Mouse (Mus musculus) Patski (cell line): ENCODE data around the gene Ext2. TPM values are rescaled to one million over a fixed set of nuclear protein-coding genes. Genes with fewer than 3 reads are reported as not detected.
A peak's percentile ranks its signal among the peaks of the same experiment; 100 is the strongest.

Experiments used
- ATAC-seq: fragments of 100-300 bp; one replicate; pipeline ENCODE4 v1.8.0; 2021
- CTCF ChIA-PET: fragments of 350-600 bp; sonication (Branson Sonifier 250); formaldehyde crosslinking; loops from one replicate; lab custom pipeline; 2022; ENCODE audit warnings: inconsistent platforms; lab: Charles Lee
- POLR2A ChIA-PET: fragments of 350-600 bp; sonication (Branson Sonifier 250); formaldehyde crosslinking; loops from one replicate; lab custom pipeline; 2022; ENCODE audit warnings: antibody characterized with exemption, inconsistent platforms; lab: Charles Lee
- DNase-seq: peaks from one replicate; pipeline ENCODE4 v3.0.0-alpha.2; 2011; ENCODE audit warnings: low read depth, low spot score
- H3K27me3 ChIP-seq: fragments of 371-371 bp; one replicate; pipeline ENCODE4 v1.5.1; 2021
- CTCF ChIP-seq: fragments of 100-300 bp; IDR thresholded peaks from one replicate; pipeline ENCODE4 v1.5.1; 2021
- in situ Hi-C: fragments of 300-500 bp; cut with MboI; formaldehyde crosslinking; loops from 3 replicates; pipeline ENCODE4 v1.11.1; 2018; ENCODE audit warnings: low pct_unique_long_range_greater_than_20kb, mixed read lengths
- polyA plus RNA-seq: library from polyadenylated mRNA; unstranded; gene quantifications from one replicate; pipeline ENCODE4 v1.2.3, GENCODE M21; 2021

Gene Ext2
- polyA plus RNA-seq, result 196 TPM

DNA sequence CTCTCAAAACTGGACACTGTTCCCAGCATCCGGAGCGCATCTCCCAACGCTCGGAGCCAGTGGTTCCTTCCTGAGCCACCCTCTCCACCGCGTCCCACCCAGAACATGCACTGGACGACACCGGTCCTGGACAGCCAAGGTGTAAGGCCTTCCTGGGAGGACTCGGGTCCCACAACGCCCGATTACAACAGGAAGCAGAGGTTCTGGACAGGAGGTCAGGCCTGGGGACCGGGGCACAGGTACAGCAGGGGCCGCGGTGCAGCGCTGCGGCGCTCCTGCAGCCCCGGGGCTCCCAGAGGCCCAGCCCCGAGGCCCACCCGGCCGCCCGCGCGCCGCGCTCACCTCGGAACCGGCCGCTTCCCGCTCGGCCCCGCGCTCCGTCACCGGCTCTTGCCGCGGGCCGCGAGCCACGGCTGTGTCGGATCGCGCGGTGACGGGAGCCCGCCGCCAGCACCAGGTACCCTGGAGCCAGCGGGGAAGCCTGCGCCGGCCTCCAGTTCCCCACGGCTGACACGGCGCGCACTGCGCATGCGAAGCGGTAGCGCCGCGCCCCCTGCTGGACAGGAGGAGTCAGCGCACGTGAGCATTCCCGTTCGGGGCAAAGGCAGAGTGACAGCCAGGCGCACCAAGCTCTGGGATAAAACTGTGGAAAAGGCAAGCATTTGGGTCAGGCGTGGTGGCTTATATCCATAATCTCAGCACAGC, at the start of gene Ext2:
Gene Ext2, minus strand, starts transcription at position 524 of the 705 bp plus-strand sequence.
- H3K27me3 ChIP-seq, result no peaks in the 10 kb centered on the region
- in situ Hi-C loops, result no loop called here
- peak; percentile 91 for ATAC-seq
- ChIA-PET POLR2A (no interaction called here), CTCF (interaction anchor here (0.9 to 2.5 kb wide), 8 partner anchors 10 to 360 kb away, joined by 3 to 24 read pairs (median 4); partner anchors contain the start of gene Accs)
- TF ChIP-seq CTCF, result peak; percentile 100
- no peak for DNase-seq

DNA sequence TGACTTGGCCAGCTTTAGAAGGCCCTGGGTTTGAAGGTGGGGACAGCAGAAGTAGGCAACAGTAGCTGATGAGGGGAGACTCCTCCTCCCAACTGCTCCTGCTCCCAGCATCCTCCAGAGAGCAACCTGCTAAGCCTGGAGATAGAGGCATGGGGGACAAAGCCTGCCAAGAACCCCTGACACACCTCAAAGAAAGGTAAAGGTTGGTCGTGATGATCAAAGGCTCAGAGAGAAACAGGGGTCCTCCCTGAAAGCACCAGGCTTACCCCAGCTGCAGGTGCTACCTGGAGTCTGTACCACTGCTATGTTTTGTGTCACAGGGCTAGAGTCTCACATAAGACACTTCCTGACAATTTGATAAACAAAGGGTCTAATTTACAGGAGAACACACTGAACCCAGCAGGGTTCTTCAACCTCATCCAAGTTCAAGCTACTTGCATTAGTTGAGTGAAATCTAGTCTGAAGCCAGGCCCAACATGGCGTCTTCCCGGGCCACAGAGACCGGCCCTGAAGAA, 49.1 kb upstream of the Ext2 start:
- ChIA-PET CTCF (interaction anchor here (0.9 to 2.1 kb wide), 4 partner anchors 113 to 132 kb away, joined by 3 to 13 read pairs (median 4); no protein-coding TSS in a partner anchor), POLR2A (no interaction called here)
- TF ChIP-seq CTCF, result no peak
- no peaks in the 10 kb centered on the region for H3K27me3 ChIP-seq
- in situ Hi-C loops, result no loop called here
- DNase-seq, result no peak
- no peak for ATAC-seq

DNA sequence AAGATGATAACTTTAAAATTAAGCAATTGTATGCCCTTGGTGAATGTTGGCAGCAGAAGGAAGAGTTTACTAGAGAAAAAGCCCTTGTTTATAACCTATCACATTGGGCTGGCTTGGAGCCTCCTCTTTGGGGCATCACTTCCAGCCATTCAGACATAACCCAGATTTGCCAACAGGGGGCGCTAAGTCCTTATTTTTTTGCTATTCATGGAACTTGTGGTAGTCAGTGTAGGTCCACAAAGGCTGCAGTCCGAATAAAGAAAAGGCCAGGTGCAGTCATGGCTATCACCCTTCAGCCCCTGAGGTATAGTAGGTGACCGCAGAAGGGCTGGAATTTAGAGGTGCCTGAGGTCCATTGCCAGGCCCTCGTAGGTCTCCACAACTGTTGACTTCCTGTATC, 48.5 kb upstream of the Ext2 start:
- ATAC-seq, result peak; percentile 66
- peak; percentile 75 for TF ChIP-seq CTCF
- ChIA-PET CTCF (interaction anchor here (1.0 to 6.9 kb wide), 4 partner anchors 114 to 132 kb away, joined by 3 to 26 read pairs (median 9); no protein-coding TSS in a partner anchor), POLR2A (no interaction called here)
- no peaks in the 10 kb centered on the region for H3K27me3 ChIP-seq
- in situ Hi-C loops, result no loop called here
- DNase-seq, result no peak

DNA sequence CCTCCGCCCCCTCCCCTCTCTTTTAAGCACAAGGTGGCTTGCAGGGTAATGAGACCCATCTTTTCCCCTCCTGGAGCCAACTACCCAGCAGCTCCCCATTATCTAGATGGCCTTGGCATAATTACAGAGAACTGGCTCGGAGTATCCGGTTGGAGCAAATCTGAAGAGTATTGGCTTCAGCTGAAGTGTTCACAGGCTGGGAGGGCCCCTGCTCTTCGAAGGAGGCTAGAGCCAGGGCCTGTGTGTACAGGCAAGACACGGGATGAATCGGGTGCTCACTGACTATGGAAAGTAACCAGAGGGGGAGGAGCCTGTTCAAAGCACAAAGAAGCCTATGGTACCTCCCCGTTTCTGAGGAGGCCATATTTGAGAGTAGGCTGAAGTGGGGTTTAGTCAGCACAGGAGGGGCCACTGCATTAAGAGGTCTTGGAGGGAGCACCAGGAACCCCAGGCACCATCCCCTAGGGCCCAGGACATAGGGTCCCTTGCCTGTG, 46.8 kb upstream of the Ext2 start, which contains the start of gene Accsl:
Gene Accsl, minus strand, starts transcription at position 51 of the 494 bp plus-strand sequence.
- DNase-seq, result no peak
- H3K27me3 ChIP-seq, result no peaks in the 10 kb centered on the region
- no peak for ATAC-seq
- ChIA-PET CTCF (interaction anchor here (0.7 to 6.9 kb wide), 2 partner anchors 19 to 134 kb away, joined by 3 to 26 read pairs; partner anchors contain the start of gene Accs), POLR2A (interaction anchor here (0.9 kb wide), 1 partner anchor 134 kb away, joined by 3 read pairs; no protein-coding TSS in a partner anchor)
- in situ Hi-C loops, result no loop called here
- TF ChIP-seq CTCF, result no peak

DNA sequence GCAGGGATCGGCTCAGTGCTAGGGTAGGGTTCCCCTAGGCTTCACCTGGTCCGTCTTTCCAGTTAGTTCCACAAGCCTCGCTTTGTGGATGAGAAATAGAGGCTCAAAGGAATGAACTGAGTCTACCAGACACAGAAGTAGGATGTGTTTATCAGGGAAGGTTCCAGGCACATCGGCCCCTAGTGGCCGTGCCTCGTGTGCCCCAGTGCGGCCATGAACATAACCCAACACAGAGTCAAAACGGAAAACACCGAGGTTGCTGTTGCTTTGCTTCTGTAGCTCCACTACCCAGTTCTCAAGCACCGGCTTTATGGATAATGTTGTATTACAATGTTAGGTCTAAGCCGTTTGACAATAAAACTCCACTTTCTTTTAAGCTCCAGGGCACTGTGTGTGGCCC, 46.2 kb upstream of the Ext2 start:
- TF ChIP-seq CTCF, result no peak
- POLR2A ChIA-PET, result interaction anchor here (0.9 kb wide), 1 partner anchor 135 kb away, joined by 3 read pairs; no protein-coding TSS in a partner anchor
- in situ Hi-C loops, result no loop called here
- DNase-seq (no peak), ATAC-seq (no peak)
- no peaks in the 10 kb centered on the region for H3K27me3 ChIP-seq
- CTCF ChIA-PET, result interaction anchor here (0.7 to 6.9 kb wide), 2 partner anchors 19 to 134 kb away, joined by 3 to 26 read pairs; partner anchors contain the start of gene Accs

DNA sequence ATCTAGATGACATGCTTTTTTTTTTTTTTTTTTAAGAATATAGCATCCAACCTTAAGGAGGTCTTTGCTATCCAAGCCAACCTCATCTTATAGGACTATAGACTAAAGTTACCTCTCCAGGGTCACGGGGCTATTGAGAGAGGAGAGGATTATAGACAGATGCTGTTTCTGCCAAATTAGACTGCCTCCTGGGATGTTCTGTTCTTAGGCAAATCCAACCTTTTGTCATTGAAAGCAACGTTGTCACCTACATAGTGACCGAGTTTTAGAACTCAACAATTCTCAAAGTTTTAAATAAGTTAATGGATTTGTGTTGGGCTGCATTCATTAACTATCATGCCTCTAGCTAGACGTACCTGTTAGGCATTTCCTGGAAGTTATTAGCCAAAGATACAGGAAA, 40.9 kb upstream of the Ext2 start:
- in situ Hi-C loops, result no loop called here
- no peak for ATAC-seq
- no peaks in the 10 kb centered on the region for H3K27me3 ChIP-seq
- POLR2A ChIA-PET, result interaction anchor here (0.5 to 0.7 kb wide), 3 partner anchors 40 to 175 kb away, joined by 3 to 4 read pairs (median 3); no protein-coding TSS in a partner anchor
- no peak for TF ChIP-seq CTCF
- CTCF ChIA-PET, result no interaction called here
- no peak for DNase-seq

DNA sequence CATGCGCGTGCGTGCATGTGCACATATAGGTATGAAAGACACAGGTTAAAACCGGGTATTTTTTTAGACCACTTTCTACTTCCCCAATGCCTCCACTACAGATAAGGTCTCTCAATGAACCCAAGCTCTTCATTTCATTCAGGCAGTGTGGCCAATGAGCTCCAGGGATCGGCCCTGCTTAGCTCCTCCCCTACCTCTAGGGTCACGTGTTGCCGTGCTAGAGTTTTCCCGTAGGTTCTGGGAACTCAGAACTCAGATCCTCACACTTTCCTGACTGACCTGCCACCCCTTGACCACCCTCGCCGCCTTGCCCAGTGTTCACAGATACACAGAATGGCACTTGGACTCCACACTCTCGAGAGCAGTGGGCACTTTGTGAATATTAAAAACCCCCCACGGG, 36.5 kb upstream of the Ext2 start:
- ChIA-PET POLR2A (no interaction called here), CTCF (interaction anchor here (1.9 kb wide), 1 partner anchor 144 kb away, joined by 4 read pairs; no protein-coding TSS in a partner anchor)
- DNase-seq (no peak), ATAC-seq (no peak)
- peaks cover 14% of the 10 kb centered on the region for H3K27me3 ChIP-seq
- in situ Hi-C loops, result no loop called here
- TF ChIP-seq CTCF, result no peak

DNA sequence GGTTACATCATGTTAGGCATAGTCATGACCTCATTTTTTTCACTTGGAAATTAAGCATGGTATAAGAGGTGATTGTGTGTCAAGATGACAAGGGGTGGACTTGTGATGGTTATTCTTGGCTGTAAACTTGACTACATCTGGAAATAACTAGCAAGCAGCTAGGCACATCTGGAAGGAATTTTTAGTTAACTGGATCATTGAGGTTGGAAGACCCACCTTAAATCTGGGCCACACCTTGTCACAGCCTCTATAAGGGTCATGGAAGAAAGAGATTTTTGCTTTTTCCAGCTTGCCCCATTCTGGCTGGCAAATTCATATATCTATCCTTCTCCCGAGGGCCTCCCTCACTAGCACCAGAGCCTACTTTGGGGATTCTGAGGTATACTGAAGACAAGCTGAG, 28.9 kb upstream of the Ext2 start:
- CTCF ChIA-PET, result interaction anchor here (0.7 to 3.5 kb wide), 2 partner anchors 19 to 28 kb away, joined by 3 to 12 read pairs; partner anchors contain the start of gene Ext2
- DNase-seq, result no peak

DNA sequence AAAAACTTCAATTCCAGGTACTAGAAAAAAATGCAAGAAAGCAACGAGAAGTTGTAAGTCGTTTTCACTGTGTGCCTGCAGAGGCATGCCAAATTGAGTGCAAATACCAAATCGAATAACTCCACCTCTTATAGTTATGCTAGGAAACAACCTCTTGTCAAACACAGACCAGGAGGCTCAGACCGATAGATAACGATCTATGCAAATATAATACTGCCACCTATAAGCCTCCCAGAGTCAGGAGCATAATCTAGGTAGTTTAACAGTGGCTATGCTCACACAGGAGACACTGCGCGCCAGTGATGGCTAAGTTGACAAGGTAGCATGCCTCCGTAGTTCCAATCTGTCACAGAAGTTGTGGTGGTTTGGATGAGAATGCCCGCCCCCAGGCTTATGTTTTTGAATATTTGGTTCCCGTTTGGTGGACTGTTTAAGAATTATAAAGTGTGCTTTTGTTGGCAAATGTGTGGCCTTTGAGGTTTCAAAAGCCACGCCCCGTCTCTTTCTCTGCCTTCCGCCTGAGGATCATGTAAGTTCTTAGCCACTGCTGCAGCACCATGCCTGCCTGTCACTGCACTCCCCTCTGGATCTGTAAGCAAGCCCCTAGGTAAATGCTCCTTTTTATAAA, 28.1 kb upstream of the Ext2 start:
- in situ Hi-C loops, result no loop called here
- CTCF ChIA-PET, result interaction anchor here (0.7 to 3.5 kb wide), 6 partner anchors 19 to 152 kb away, joined by 3 to 12 read pairs (median 3); partner anchors contain the start of genes Accsl and Ext2
- no peak for TF ChIP-seq CTCF
- POLR2A ChIA-PET, result interaction anchor here (0.6 kb wide), 1 partner anchor 27 kb away, joined by 3 read pairs; no protein-coding TSS in a partner anchor
- DNase-seq (no peak), ATAC-seq (no peak)
- H3K27me3 ChIP-seq, result peaks cover under 1% of the 10 kb centered on the region

More for the DNA sequence above, 28.9 kb upstream of the Ext2 start:
- in situ Hi-C loops, result no loop called here
- POLR2A ChIA-PET, result no interaction called here
- H3K27me3 ChIP-seq, result peaks cover 10% of the 10 kb centered on the region
- TF ChIP-seq CTCF, result no peak
- ATAC-seq, result no peak

DNA sequence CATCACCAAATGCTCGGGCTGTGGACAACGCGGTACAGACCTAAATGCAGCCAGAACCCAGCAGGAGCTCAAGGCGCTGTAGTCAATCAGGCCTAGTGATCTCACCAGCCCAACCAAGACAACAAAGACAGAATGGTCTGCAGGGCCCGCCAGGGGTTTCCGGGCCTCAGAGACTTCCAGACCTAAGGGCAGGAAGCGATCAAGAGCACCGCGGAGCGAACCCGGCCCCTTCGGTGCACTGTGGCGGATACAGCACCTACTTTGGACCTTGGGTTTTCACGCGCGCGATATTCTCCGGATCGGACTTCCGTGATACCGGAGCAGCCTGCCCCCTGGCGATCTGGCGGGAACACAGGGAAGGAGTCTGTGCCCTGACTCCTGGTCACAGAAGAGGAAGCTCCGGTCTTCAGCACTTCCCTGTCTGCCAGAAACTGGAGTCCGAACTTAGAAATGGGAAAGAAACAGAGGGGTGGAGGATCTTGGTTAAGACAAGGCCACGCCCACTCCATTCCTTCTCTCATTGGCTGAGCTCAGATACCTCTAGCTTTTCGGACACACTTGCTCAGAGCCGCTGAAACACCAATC, 27.2 kb upstream of the Ext2 start, which contains the start of gene Accs:
Gene Accs, minus strand, starts transcription at position 439 of the 585 bp plus-strand sequence.
- TF ChIP-seq CTCF, result no peak
- POLR2A ChIA-PET, result no interaction called here
- DNase-seq (no peak), ATAC-seq (peak; percentile 97)
- H3K27me3 ChIP-seq, result no peaks in the 10 kb centered on the region
- CTCF ChIA-PET, result interaction anchor here (0.7 to 3.5 kb wide), 7 partner anchors 12 to 153 kb away, joined by 3 to 12 read pairs (median 3); partner anchors contain the start of genes Accsl and Ext2
- in situ Hi-C loops, result no loop called here
